Mouse (Mus musculus): ENCODE data around the gene Hoxa1.

GRCm38 (mm10) chr6:52139115-52139514 is 19.0 kb downstream of the Hoxa1 start:
- no peak for TF ChIP-seq POLR2A (IDR thresholded peaks at IDR 0.05; ENCODE audit: low read depth, low read length)
- TF ChIP-seq CTCF (IDR thresholded peaks at IDR 0.05; ENCODE audit: extremely low read depth, insufficient read depth, insufficient read length, insufficient replicate concordance) = no peak

Measured in spleen, adult 2 months (tissue).